Mouse (Mus musculus) brain, embryonic 18.5 days (tissue): ENCODE measurements around the gene Toe1.
"Not testable (repeated sequence)": the region's sequence is repeated elsewhere in the genome, so short reads cannot be mapped to it uniquely, and the experiment has no call there.

Experiments
- DNase-seq: peaks from one replicate; pipeline ENCODE4 v3.0.0-alpha.2; 2012; ENCODE audit warnings: low read depth, low spot score

Gene Toe1

GRCm38 (mm10) chr4:116807197-116808129 is at the start of gene Toe1, which contains the start of gene Mutyh:
Gene Toe1, minus strand, starts transcription at chr4:116807640.
Gene Mutyh, plus strand, starts transcription at chr4:116807723.
- DNase-seq: peak; percentile 91

GRCm38 (mm10) chr4:116857203-116857602 is 49.8 kb upstream of the Toe1 start:
- DNase-seq: peak; percentile 34

GRCm38 (mm10) chr4:116854286-116854685 is 46.8 kb upstream of the Toe1 start:
- DNase-seq: no peak

GRCm38 (mm10) chr4:116849901-116850300 is 42.5 kb upstream of the Toe1 start:
- DNase-seq: no peak

- no peak for DNase-seq
These were observed 36.9 kb upstream of the Toe1 start for GRCm38 (mm10) chr4:116844324-116844723.

GRCm38 (mm10) chr4:116840841-116841240 is 33.4 kb upstream of the Toe1 start:
- no peak for DNase-seq

- not testable (repeated sequence) for DNase-seq
These were observed 32.7 kb upstream of the Toe1 start for GRCm38 (mm10) chr4:116840096-116840495.

- no peak for DNase-seq
These were observed 31.6 kb upstream of the Toe1 start for GRCm38 (mm10) chr4:116838999-116839398.

GRCm38 (mm10) chr4:116830070-116830368 is 22.6 kb upstream of the Toe1 start:
- DNase-seq: no peak

GRCm38 (mm10) chr4:116829364-116830069 is 22.1 kb upstream of the Toe1 start:
- DNase-seq: no peak

- DNase-seq: no peak
These were observed 20.4 kb upstream of the Toe1 start for GRCm38 (mm10) chr4:116827819-116828218.

GRCm38 (mm10) chr4:116824541-116825004 is 17.1 kb upstream of the Toe1 start:
- no peak for DNase-seq

GRCm38 (mm10) chr4:116821694-116822016 is 14.2 kb upstream of the Toe1 start, which contains the start of gene Hpdl:
Gene Hpdl, minus strand, starts transcription at chr4:116821707.
- no peak for DNase-seq

- no peak for DNase-seq
These were observed 13.7 kb upstream of the Toe1 start for GRCm38 (mm10) chr4:116820902-116821693.

- DNase-seq: no peak
These were observed 12.8 kb upstream of the Toe1 start for GRCm38 (mm10) chr4:116819968-116820901.

GRCm38 (mm10) chr4:116817486-116817885 is 10.0 kb upstream of the Toe1 start:
- DNase-seq: no peak

GRCm38 (mm10) chr4:116815276-116815675 is 7.8 kb upstream of the Toe1 start:
- no peak for DNase-seq

GRCm38 (mm10) chr4:116811012-116811411 is 3.6 kb upstream of the Toe1 start:
- DNase-seq: no peak

- DNase-seq: no peak
These were observed 7.5 kb downstream of the Toe1 start for GRCm38 (mm10) chr4:116799901-116800300.

GRCm38 (mm10) chr4:116796442-116797110 is 10.9 kb downstream of the Toe1 start:
- DNase-seq: no peak
